Mouse (Mus musculus): ENCODE measurements around the gene Uroc1. TPM values are rescaled to one million over a fixed set of nuclear protein-coding genes. Genes with fewer than 3 reads are reported as not detected.

Uroc1 gene
- total RNA-seq (2023): not detected

GRCm38 (mm10) chr6:90332561-90333425, at the start of gene Uroc1:
Gene Uroc1, plus strand, starts transcription at chr6:90333284.

GRCm38 (mm10) chr6:90300919-90301318, 32.2 kb upstream of the Uroc1 start, which contains the start of gene BC048671:
Gene BC048671, plus strand, starts transcription at chr6:90301219.

GRCm38 (mm10) chr6:90324991-90325390, 8.1 kb upstream of the Uroc1 start, which contains the start of gene Chst13:
Gene Chst13, minus strand, starts transcription at chr6:90325185.

DNA sequence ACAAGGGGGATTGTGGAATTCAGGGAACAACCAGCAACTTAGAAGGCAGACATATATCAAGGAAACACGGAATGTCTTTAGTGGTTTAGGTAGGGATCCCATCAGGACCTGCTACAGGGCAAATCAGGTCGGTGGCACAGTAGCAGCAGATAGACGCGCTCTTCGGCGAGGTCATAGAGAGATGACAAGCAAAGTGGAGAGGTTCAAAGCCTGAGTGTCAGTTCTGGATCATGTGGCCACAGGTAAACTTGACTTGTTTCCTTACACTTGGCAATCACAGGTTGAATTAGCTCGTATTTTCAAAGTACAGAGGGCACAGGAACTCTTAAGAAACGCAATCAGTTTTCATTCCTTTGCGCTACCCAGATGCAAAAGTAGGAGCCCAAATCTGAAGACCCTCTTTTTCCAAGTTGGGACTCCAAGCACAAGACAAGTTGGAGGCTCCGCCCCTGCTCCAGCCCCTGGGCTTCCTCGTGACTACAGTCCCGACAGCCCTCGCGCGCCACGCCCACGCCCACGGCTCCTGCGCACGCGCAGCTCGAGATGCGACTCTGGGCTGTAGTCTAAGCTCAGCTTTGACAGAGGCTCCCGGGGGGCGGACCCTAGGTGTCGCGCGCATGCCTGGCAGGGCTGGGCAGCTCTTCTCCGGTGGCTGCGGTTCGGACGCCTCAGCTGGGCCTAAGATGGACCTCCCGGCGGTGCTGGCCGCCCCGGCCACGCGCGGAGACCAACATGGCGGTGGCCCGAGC, 36.1 kb downstream of the Uroc1 start, which contains the start of gene Zxdc:
TSS of gene Zxdc (plus strand) at position 517 of the 749 bp plus-strand sequence.

Other genes with a start within 250 kb of the Uroc1 start
- not detected for gene Vmn1r50, start 231.9 kb upstream of the Uroc1 start, total RNA-seq (2023)
- gene Vmn1r51, start 210.7 kb upstream of the Uroc1 start, total RNA-seq (2023): not detected
- gene Vmn1r52, start 158.5 kb upstream of the Uroc1 start, total RNA-seq (2023): not detected
- not detected for gene V1ra8, start 130.5 kb upstream of the Uroc1 start, total RNA-seq (2023)
- not detected for gene Vmn1r53, start 108.8 kb upstream of the Uroc1 start, total RNA-seq (2023)
- gene Vmn1r54, start 87.0 kb upstream of the Uroc1 start, total RNA-seq (2023): not detected
- gene BC048671, start 32.1 kb upstream of the Uroc1 start, total RNA-seq (2023): not detected
- gene Chst13, start 8.1 kb upstream of the Uroc1 start, total RNA-seq (2023): 10 to 100 TPM; 27.6 to 31.0 TPM
- 10 to 100 TPM; 43.5 to 44.8 TPM for gene Zxdc, start 36.2 kb downstream of the Uroc1 start, total RNA-seq (2023)
- gene Cfap100, start 95.5 kb downstream of the Uroc1 start, total RNA-seq (2023): not detected
- gene Klf15, start 129.3 kb downstream of the Uroc1 start, total RNA-seq (2023): not detected
- under 1 TPM in 1 of 2 experiments, not detected in 1; 0.20 TPM for gene Aldh1l1, start 153.1 kb downstream of the Uroc1 start, total RNA-seq (2023)

Measured in neutrophil, adult 59 days (primary cell).